Comparison of ENCODE assay signal across 13 mouse cellular contexts in genomic region chr12:27367476-27367875, GRCm38 (mm10). TPM values are rescaled to one million over a fixed set of nuclear protein-coding genes. Genes with fewer than 3 reads are reported as not detected.
"Had no signal": no experiment of that assay in that cellular context is flagged by ENCODE, and none has a peak within 500 bp of the region (broad histone marks: within the 10 kb centered on the region; RNA-seq: fewer than 3 reads in every experiment).

No protein-coding gene starts in this region.

- DNase-seq: kidney, adult 18-20 months; kidney, adult 9 months; kidney, postnatal 14 days; layer of hippocampus, adult 9-11 months; layer of hippocampus, postnatal 36 days; left cerebral cortex, postnatal 4 days; liver, embryonic 13.5 days; lung, adult 2 months; lung, postnatal 14 days; right cerebral cortex, postnatal 4 days; thymus, postnatal 25 days had no signal

RNA-seq across cellular contexts. Expression of gene Sox11, which starts 25.1 kb away (rescaled TPM):
- total RNA-seq: liver, adult 2 months; megakaryocyte, adult 5-6 weeks had no signal
